Mouse (Mus musculus): Measurements from ENCODE around the gene Tnfsf13.

- TF ChIP-seq CTCF (conservative IDR thresholded peaks at IDR 0.05; ENCODE audit: low read length), result no peak
- no peak for TF ChIP-seq NANOG (IDR thresholded peaks at IDR 0.05; ENCODE audit: borderline replicate concordance, low read length)
- TF ChIP-seq POU5F1 (IDR thresholded peaks at IDR 0.05; ENCODE audit: borderline replicate concordance, low read length), result no peak
These were observed 21.9 kb upstream of the Tnfsf13 start for GRCm38 (mm10) chr11:69707480-69707847.

Data from E14TG2a.4 (cell line).